Mouse (Mus musculus): ENCODE data around the gene Pdcl2. TPM values are rescaled to one million over a fixed set of nuclear protein-coding genes. Genes with fewer than 3 reads are reported as not detected.

Gene Pdcl2
- total RNA-seq, 1 experiment: 2.0 TPM

- peaks cover 0 to 3% of the 10 kb centered on the region in 2 experiments; a peak in 1 of 4 replicates for H3K4me1 ChIP-seq (ENCODE audit: control insufficient read depth in 2 of 2, insufficient read depth in 2 of 2, low read length in 2 of 2, poor library complexity in 1 of 2)
- in situ Hi-C loops (cut with MboI; ENCODE audit: low sequenced_read_pairs in 2 of 2, unreplicated experiment in 2 of 2): no loop called here
- no peak for DNase-seq (ENCODE audit: low read depth, low spot score)
- no peaks in the 10 kb centered on the region for H3K9me3 ChIP-seq (ENCODE audit: control insufficient read depth, insufficient read depth, low read depth, low read length)
- H3K27ac ChIP-seq (ENCODE audit: insufficient read depth, low read depth, low read length, poor library complexity, severe bottlenecking): no peak overlapping the region
- TF ChIP-seq MAFK (IDR thresholded peaks at IDR 0.05; ENCODE audit: insufficient read depth, low read depth, low read length): no peak
- no peak for TF ChIP-seq ZNF384 (IDR thresholded peaks at IDR 0.05; ENCODE audit: low read depth, low read length)
- TF ChIP-seq ZC3H11A (IDR thresholded peaks at IDR 0.05; ENCODE audit: borderline replicate concordance, low read depth, low read length): no peak
- H3K4me3 ChIP-seq (ENCODE audit: insufficient read depth in 1 of 2, low read depth in 1 of 2, low read length in 2 of 2, poor library complexity in 1 of 2, severe bottlenecking in 1 of 2): no peak overlapping the region
- no peak overlapping the region for H3K9ac ChIP-seq (ENCODE audit: insufficient read depth, low read depth, low read length, poor library complexity, severe bottlenecking)
- no peaks in the 10 kb centered on the region for H3K36me3 ChIP-seq (ENCODE audit: control insufficient read depth, insufficient read depth, low read length, poor library complexity, severe bottlenecking)
Measured at GRCm38 (mm10) chr5:76306261-76306660, 24.7 kb downstream of the Pdcl2 start.

GRCm38 (mm10) chr5:76305616-76306015, 25.3 kb downstream of the Pdcl2 start:
- DNase-seq (ENCODE audit: low read depth, low spot score): no peak
- Histone ChIP-seq H3K4me3 (ENCODE audit: insufficient read depth in 1 of 2, low read depth in 1 of 2, low read length in 2 of 2, poor library complexity in 1 of 2, severe bottlenecking in 1 of 2) (peak overlapping the region in 1 of 2 experiments; percentile 37; a peak in 2 of 4 replicates), H3K9me3 (ENCODE audit: control insufficient read depth, insufficient read depth, low read depth, low read length) (no peaks in the 10 kb centered on the region), H3K4me1 (ENCODE audit: control insufficient read depth in 2 of 2, insufficient read depth in 2 of 2, low read length in 2 of 2, poor library complexity in 1 of 2) (peaks cover 0 to 3% of the 10 kb centered on the region in 2 experiments; a peak in 1 of 4 replicates), H3K27ac (ENCODE audit: insufficient read depth, low read depth, low read length, poor library complexity, severe bottlenecking) (no peak overlapping the region), H3K36me3 (ENCODE audit: control insufficient read depth, insufficient read depth, low read length, poor library complexity, severe bottlenecking) (no peaks in the 10 kb centered on the region), H3K9ac (ENCODE audit: insufficient read depth, low read depth, low read length, poor library complexity, severe bottlenecking) (no peak overlapping the region)
- TF ChIP-seq MAFK (IDR thresholded peaks at IDR 0.05; ENCODE audit: insufficient read depth, low read depth, low read length): no peak
- TF ChIP-seq ZNF384 (IDR thresholded peaks at IDR 0.05; ENCODE audit: low read depth, low read length): no peak
- in situ Hi-C loops (cut with MboI; ENCODE audit: low sequenced_read_pairs in 2 of 2, unreplicated experiment in 2 of 2): no loop called here

DNA sequence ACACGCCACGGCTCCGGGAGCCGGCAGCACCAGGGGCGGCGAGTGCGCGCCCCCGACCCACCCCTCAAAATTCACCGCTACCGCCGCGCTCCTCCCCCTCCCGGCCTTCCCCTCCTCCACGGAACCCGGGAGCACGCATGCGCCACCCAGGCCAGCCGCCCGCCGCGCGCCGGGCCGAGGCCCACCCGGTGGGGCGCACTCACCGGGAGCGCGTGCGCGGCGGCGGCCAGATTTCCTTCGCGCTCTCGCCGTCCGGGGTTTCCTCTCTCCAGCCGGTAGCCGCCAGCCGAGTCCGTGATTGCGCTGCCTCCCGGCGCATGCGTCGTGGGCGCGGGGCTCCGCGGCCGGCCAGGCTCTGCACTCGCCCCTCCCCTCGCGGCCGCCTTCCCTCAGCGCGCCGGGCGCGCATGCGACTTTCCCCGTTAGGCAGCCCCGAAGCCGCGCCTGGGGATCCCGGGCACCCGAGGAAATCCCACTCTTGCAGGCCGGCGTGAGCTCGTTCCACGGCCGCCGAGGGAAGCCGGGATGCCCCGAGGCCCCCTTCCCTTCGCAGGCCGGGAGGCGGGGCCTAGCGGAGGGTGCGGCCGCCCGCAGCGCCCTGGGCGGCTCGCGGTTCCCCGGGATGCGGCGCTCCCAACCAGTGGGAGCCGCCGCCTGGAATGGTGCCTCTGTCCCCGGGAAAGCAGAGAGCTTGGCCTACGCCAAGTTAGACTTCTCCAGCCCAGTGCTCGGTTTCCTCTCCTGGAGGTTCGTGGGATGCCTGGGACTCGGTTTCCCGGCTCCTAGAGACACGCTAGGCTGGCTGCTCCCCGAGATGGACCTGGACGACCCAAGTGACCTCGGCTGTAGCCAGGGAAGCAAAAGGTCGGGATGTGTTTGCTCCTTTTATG, 26.3 kb downstream of the Pdcl2 start, which contains the start of gene Clock:
Clock (minus strand) TSS at position 341 of the 890 bp plus-strand sequence.
- TF ChIP-seq CHD2 (IDR thresholded peaks at IDR 0.05; ENCODE audit: low read depth, low read length) (no peak), ZC3H11A (IDR thresholded peaks at IDR 0.05; ENCODE audit: borderline replicate concordance, low read depth, low read length) (no peak; the same call in 1 of the 2 replicates), MAFK (IDR thresholded peaks at IDR 0.05; ENCODE audit: insufficient read depth, low read depth, low read length) (no peak), HCFC1 (IDR thresholded peaks at IDR 0.05; ENCODE audit: borderline replicate concordance, insufficient read depth, low read length) (no peak), ZNF384 (IDR thresholded peaks at IDR 0.05; ENCODE audit: low read depth, low read length) (no peak)
- Histone ChIP-seq H3K4me3 (ENCODE audit: insufficient read depth in 1 of 2, low read depth in 1 of 2, low read length in 2 of 2, poor library complexity in 1 of 2, severe bottlenecking in 1 of 2) (peak within 1 kb of the TSS; percentile 85 to 91), H3K9me3 (ENCODE audit: control insufficient read depth, insufficient read depth, low read depth, low read length) (no peaks in the 10 kb centered on the region), H3K27ac (ENCODE audit: insufficient read depth, low read depth, low read length, poor library complexity, severe bottlenecking) (peak within 1 kb of the TSS; percentile 92), H3K4me1 (ENCODE audit: control insufficient read depth in 2 of 2, insufficient read depth in 2 of 2, low read length in 2 of 2, poor library complexity in 1 of 2) (peaks cover 0 to 3% of the 10 kb centered on the region in 2 experiments; a peak in 1 of 4 replicates), H3K9ac (ENCODE audit: insufficient read depth, low read depth, low read length, poor library complexity, severe bottlenecking) (peak within 1 kb of the TSS; percentile 87), H3K36me3 (ENCODE audit: control insufficient read depth, insufficient read depth, low read length, poor library complexity, severe bottlenecking) (no peaks in the 10 kb centered on the region)
- peak; percentile 56 for DNase-seq (ENCODE audit: low read depth, low spot score)
- in situ Hi-C loops (cut with MboI; ENCODE audit: low sequenced_read_pairs in 2 of 2, unreplicated experiment in 2 of 2): no loop called here

GRCm38 (mm10) chr5:76303745-76304451, 27.1 kb downstream of the Pdcl2 start:
- Histone ChIP-seq H3K4me1 (ENCODE audit: control insufficient read depth in 2 of 2, insufficient read depth in 2 of 2, low read length in 2 of 2, poor library complexity in 1 of 2) (peaks cover 0 to 3% of the 10 kb centered on the region in 2 experiments; a peak in 1 of 4 replicates), H3K9me3 (ENCODE audit: control insufficient read depth, insufficient read depth, low read depth, low read length) (no peaks in the 10 kb centered on the region), H3K4me3 (ENCODE audit: insufficient read depth in 1 of 2, low read depth in 1 of 2, low read length in 2 of 2, poor library complexity in 1 of 2, severe bottlenecking in 1 of 2) (peak overlapping the region; percentile 85 to 91), H3K27ac (ENCODE audit: insufficient read depth, low read depth, low read length, poor library complexity, severe bottlenecking) (peak overlapping the region; percentile 92; the same call in 1 of the 2 replicates), H3K9ac (ENCODE audit: insufficient read depth, low read depth, low read length, poor library complexity, severe bottlenecking) (peak overlapping the region; percentile 87), H3K36me3 (ENCODE audit: control insufficient read depth, insufficient read depth, low read length, poor library complexity, severe bottlenecking) (no peaks in the 10 kb centered on the region)
- TF ChIP-seq ZC3H11A (IDR thresholded peaks at IDR 0.05; ENCODE audit: borderline replicate concordance, low read depth, low read length) (no peak), CHD2 (IDR thresholded peaks at IDR 0.05; ENCODE audit: low read depth, low read length) (no peak), HCFC1 (IDR thresholded peaks at IDR 0.05; ENCODE audit: borderline replicate concordance, insufficient read depth, low read length) (peak; percentile 59; the same call in 1 of the 2 replicates), MAFK (IDR thresholded peaks at IDR 0.05; ENCODE audit: insufficient read depth, low read depth, low read length) (no peak), ZNF384 (IDR thresholded peaks at IDR 0.05; ENCODE audit: low read depth, low read length) (no peak)
- DNase-seq (ENCODE audit: low read depth, low spot score): no peak
- in situ Hi-C loops (cut with MboI; ENCODE audit: low sequenced_read_pairs in 2 of 2, unreplicated experiment in 2 of 2): no loop called here

Measured in ES-E14 (cell line).